Mouse (Mus musculus): ENCODE results near the gene Bak1. TPM values are rescaled to one million over a fixed set of nuclear protein-coding genes. Genes with fewer than 3 reads are reported as not detected.
A peak's percentile ranks its signal among the peaks of the same experiment; 100 is the strongest.
"Not testable (repeated sequence)": the region's sequence is repeated elsewhere in the genome, so short reads cannot be mapped to it uniquely, and the experiment has no call there.

Bak1 gene
- polyA plus RNA-seq, 1 experiment, result 50.3 TPM

DNA sequence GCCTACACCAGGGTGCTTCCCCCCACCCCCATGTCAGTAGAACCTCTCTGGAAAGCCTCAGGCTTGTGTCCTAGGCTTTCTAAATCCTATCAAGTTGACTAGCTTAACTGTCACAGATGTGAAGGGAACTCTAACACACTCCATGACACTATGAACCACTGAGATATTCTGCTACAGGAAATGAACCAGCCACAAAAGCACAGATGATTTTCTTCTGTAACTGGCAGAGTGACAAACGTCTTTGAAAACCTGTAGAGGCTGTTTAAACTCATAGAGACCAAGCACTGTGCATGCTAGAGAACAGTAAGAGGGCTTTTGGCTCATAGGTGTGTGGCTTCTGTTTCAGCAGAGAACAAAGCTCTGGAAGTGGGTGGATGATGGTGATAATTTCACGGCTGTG lies 47.8 kb downstream of the Bak1 start:
- DNase-seq (ENCODE audit: low read depth in 1 of 2, low spot score in 2 of 2), result peak in 1 of 2 experiments; percentile 29
- no peak for TF ChIP-seq POLR2A (IDR thresholded peaks at IDR 0.05; ENCODE audit: low read depth, low read length)
- TF ChIP-seq CTCF (IDR thresholded peaks at IDR 0.05; ENCODE audit: extremely low read depth, insufficient read depth, insufficient read length, insufficient replicate concordance), result no peak
- Histone ChIP-seq H3K36me3 (ENCODE audit: control insufficient read depth, insufficient read depth, low read length) (peaks cover 4% of the 10 kb centered on the region; the same call in 1 of the 2 replicates), H3K4me3 (ENCODE audit: extremely low read depth, insufficient read depth, insufficient read length) (no peak overlapping the region), H3K27ac (ENCODE audit: insufficient read depth, low read length) (peak overlapping the region; percentile 82), H3K27me3 (ENCODE audit: control insufficient read depth, insufficient read depth, low read length) (no peaks in the 10 kb centered on the region), H3K4me1 (ENCODE audit: control insufficient read depth, insufficient read depth, insufficient read length) (peaks cover 14% of the 10 kb centered on the region)
- 9% methylated on average over 2 of the region's 2 CpGs for WGBS

DNA sequence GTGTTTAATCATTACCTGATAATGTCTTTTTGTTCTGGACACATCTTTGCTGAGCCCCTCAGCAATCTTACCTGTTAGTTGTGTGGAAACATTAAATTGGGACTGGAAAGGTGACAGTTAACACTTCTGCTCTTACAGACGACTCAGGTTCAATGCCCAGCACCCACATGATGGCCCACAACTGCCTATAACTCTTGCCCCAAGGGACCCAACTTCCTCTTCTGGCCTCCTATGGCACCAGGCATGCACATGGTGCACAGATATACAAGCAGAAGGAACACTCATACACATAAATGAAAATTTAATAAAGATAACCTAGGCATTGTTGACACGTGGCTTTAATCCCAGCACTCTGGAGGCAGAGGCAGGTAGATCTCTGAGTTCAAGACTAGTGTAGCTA lies 49.4 kb downstream of the Bak1 start:
- peaks cover 18% of the 10 kb centered on the region for H3K4me1 ChIP-seq (ENCODE audit: control insufficient read depth, insufficient read depth, insufficient read length)
- H3K27me3 ChIP-seq (ENCODE audit: control insufficient read depth, insufficient read depth, low read length), result no peaks in the 10 kb centered on the region
- TF ChIP-seq POLR2A (IDR thresholded peaks at IDR 0.05; ENCODE audit: low read depth, low read length) (no peak), CTCF (IDR thresholded peaks at IDR 0.05; ENCODE audit: extremely low read depth, insufficient read depth, insufficient read length, insufficient replicate concordance) (no peak)
- 18% methylated on average over 2 of the region's 2 CpGs for WGBS
- H3K4me3 ChIP-seq (ENCODE audit: extremely low read depth, insufficient read depth, insufficient read length), result no peak overlapping the region
- H3K36me3 ChIP-seq (ENCODE audit: control insufficient read depth, insufficient read depth, low read length), result peaks cover 11% of the 10 kb centered on the region
- DNase-seq (ENCODE audit: low read depth in 1 of 2, low spot score in 2 of 2), result peak; percentile 76 to 81
- peak overlapping the region; percentile 82 for H3K27ac ChIP-seq (ENCODE audit: insufficient read depth, low read length)

DNA sequence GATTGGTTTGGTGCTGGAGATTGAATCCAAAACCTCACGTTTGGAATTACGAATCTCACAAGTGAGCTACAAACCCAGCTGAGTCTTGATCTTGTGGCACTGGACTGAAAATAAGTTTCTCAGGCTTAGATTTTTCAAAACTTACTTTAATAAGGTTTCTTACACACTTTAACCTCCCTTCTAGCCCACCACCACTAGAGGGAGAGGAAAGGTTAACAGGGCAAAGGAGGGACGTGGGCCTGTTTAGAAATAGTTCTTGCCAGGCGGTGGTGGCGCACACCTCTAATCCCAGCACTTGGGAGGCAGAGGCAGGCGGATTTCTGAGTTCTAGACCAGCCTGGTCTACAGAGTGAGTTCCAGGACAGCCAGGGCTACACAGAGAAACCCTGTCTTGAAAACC lies 51.5 kb downstream of the Bak1 start:
- H3K27me3 ChIP-seq (ENCODE audit: control insufficient read depth, insufficient read depth, low read length); H3K4me3 ChIP-seq (ENCODE audit: extremely low read depth, insufficient read depth, insufficient read length); H3K27ac ChIP-seq (ENCODE audit: insufficient read depth, low read length): not testable (repeated sequence)
- Histone ChIP-seq H3K36me3 (ENCODE audit: control insufficient read depth, insufficient read depth, low read length) (peaks cover 11% of the 10 kb centered on the region), H3K4me1 (ENCODE audit: control insufficient read depth, insufficient read depth, insufficient read length) (peaks cover 27% of the 10 kb centered on the region)
- 88% methylated on average over 6 of the region's 6 CpGs for WGBS
- DNase-seq (ENCODE audit: low read depth in 1 of 2, low spot score in 2 of 2), result peak in 1 of 2 experiments; percentile 17

DNA sequence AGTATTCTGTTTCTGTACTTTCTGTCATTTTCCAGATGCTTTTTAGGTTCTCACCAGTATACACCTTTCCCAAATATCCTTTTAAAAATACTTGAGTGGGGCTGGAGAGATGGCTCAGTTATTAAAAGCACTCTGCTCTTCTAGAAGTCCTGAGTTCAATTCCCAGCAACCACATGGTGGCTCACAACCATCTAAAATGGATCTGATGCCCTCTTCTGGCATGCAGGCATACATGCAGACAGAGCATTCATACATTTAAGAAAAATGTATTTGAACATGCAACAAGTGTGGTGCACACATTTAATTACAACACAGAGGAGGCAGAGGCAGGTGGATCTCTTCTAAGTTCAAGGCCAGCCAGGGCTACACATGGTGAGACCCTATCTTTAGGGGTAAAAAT lies 53.4 kb downstream of the Bak1 start:
- TF ChIP-seq CTCF (IDR thresholded peaks at IDR 0.05; ENCODE audit: extremely low read depth, insufficient read depth, insufficient read length, insufficient replicate concordance) (no peak), POLR2A (IDR thresholded peaks at IDR 0.05; ENCODE audit: low read depth, low read length) (no peak)
- Histone ChIP-seq H3K27ac (ENCODE audit: insufficient read depth, low read length) (no peak overlapping the region), H3K27me3 (ENCODE audit: control insufficient read depth, insufficient read depth, low read length) (no peaks in the 10 kb centered on the region), H3K4me3 (ENCODE audit: extremely low read depth, insufficient read depth, insufficient read length) (no peak overlapping the region), H3K4me1 (ENCODE audit: control insufficient read depth, insufficient read depth, insufficient read length) (peaks cover 21% of the 10 kb centered on the region), H3K36me3 (ENCODE audit: control insufficient read depth, insufficient read depth, low read length) (peaks cover 11% of the 10 kb centered on the region)
- no peak for DNase-seq (ENCODE audit: low read depth in 1 of 2, low spot score in 2 of 2)

DNA sequence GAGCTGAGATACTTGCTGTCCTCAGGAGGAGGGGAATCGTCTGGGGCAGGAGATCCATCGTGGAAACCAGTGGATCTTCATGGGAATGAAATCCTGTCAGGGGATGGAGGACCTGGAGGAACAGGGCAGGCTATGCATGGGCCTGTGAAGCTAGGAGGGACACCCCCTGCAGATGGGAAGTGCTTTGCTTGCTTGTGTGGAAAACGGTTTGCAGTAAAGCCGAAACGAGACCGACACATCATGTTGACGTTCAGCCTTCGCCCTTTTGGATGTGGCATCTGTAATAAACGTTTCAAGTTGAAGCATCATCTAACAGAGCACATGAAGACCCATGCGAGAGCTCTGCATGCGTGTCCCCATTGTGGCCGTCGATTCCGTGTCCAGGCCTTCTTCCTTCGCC lies 54.3 kb downstream of the Bak1 start:
- Histone ChIP-seq H3K4me3 (ENCODE audit: extremely low read depth, insufficient read depth, insufficient read length) (no peak overlapping the region), H3K36me3 (ENCODE audit: control insufficient read depth, insufficient read depth, low read length) (peaks cover 11% of the 10 kb centered on the region), H3K27ac (ENCODE audit: insufficient read depth, low read length) (no peak overlapping the region), H3K4me1 (ENCODE audit: control insufficient read depth, insufficient read depth, insufficient read length) (peaks cover 17% of the 10 kb centered on the region; the same call in 1 of the 2 replicates), H3K27me3 (ENCODE audit: control insufficient read depth, insufficient read depth, low read length) (no peaks in the 10 kb centered on the region)
- WGBS, result 87% methylated on average over 15 of the region's 15 CpGs
- TF ChIP-seq CTCF (IDR thresholded peaks at IDR 0.05; ENCODE audit: extremely low read depth, insufficient read depth, insufficient read length, insufficient replicate concordance), result no peak
- no peak for TF ChIP-seq POLR2A (IDR thresholded peaks at IDR 0.05; ENCODE audit: low read depth, low read length)
- no peak for DNase-seq (ENCODE audit: low read depth in 1 of 2, low spot score in 2 of 2)

DNA sequence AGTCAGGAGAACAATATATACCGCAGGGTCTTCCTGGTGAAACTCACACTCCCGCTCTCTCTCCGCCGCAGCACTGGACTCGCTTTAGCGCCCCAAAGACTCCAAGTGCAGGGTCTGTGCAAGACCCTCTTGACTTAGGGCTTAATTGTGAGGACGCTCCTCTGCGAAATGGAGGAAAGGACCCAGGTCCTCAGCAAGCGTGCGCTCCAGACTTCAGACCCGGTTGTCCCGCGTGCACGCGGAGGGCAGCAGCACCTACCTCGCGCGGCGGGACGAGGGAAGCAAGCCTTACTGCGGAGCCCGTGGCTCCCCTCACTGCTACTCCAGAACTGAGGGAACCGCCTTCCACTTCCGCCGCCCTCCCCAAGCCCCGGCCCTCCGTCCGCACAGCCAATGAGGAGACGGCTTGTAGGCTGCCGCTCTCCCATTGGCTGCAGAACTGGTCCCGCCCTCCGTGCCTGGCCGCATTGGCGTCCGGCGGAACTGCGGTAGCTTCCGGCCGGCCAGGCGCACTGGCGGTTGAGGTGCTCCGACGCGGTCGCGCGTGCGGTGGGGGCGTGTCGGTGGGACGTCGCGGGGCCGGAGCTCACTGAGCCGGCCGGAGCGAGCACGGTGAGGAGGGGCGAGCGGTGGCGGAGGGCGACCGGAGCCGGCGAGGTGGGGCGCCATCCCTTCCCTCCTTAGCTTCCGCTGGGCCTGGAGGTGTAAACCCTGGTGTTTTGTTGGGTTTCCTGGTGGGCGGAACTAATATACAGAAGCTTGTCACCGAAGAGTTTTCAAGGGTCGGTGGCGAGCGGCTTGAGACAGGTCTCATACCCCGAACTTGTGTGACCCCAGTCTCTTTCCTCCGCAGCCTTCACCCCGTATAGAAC lies 55.9 kb downstream of the Bak1 start, which contains the start of gene Zbtb9:
Zbtb9 (plus strand) TSS at position 465 of the 872 bp plus-strand sequence.
- TF ChIP-seq CTCF (IDR thresholded peaks at IDR 0.05; ENCODE audit: extremely low read depth, insufficient read depth, insufficient read length, insufficient replicate concordance) (no peak), POLR2A (IDR thresholded peaks at IDR 0.05; ENCODE audit: low read depth, low read length) (peak; percentile 88)
- Histone ChIP-seq H3K4me3 (ENCODE audit: extremely low read depth, insufficient read depth, insufficient read length) (peak within 1 kb of the TSS; percentile 81), H3K27me3 (ENCODE audit: control insufficient read depth, insufficient read depth, low read length) (no peaks in the 10 kb centered on the region), H3K4me1 (ENCODE audit: control insufficient read depth, insufficient read depth, insufficient read length) (peaks cover 13% of the 10 kb centered on the region; the same call in 1 of the 2 replicates), H3K27ac (ENCODE audit: insufficient read depth, low read length) (peak within 1 kb of the TSS; percentile 84), H3K36me3 (ENCODE audit: control insufficient read depth, insufficient read depth, low read length) (peaks cover 11% of the 10 kb centered on the region)
- under 1% methylated on average over 75 of the region's 75 CpGs for WGBS
- peak; percentile 90 to 98 for DNase-seq (ENCODE audit: low read depth in 1 of 2, low spot score in 2 of 2)

DNA sequence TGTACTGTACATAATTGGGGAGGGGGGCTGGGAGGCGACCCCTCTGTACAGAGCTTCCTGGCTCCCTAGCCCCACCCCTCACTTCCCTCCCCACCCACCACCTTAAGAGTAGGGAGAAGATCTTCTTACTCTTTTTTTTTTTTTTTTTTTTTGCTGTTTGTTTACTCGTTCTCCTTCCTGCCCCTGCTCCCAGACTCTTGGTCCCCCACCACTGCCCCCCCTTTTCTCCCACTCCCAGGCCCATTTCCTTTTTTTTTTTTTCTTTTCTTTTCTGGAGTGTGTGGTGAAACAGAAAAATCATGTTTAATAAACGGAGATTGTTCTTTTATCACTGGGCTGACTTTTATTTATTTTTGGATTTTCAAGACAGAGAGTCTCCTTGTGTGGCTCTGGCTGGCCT lies 56.7 kb downstream of the Bak1 start:
- TF ChIP-seq CTCF (IDR thresholded peaks at IDR 0.05; ENCODE audit: extremely low read depth, insufficient read depth, insufficient read length, insufficient replicate concordance) (no peak), POLR2A (IDR thresholded peaks at IDR 0.05; ENCODE audit: low read depth, low read length) (no peak)
- peaks cover 9% of the 10 kb centered on the region for H3K36me3 ChIP-seq (ENCODE audit: control insufficient read depth, insufficient read depth, low read length)
- H3K27me3 ChIP-seq (ENCODE audit: control insufficient read depth, insufficient read depth, low read length), result no peaks in the 10 kb centered on the region
- DNase-seq (ENCODE audit: low read depth in 1 of 2, low spot score in 2 of 2), result no peak
- WGBS, result 6% methylated on average over 3 of the region's 3 CpGs
- H3K4me1 ChIP-seq (ENCODE audit: control insufficient read depth, insufficient read depth, insufficient read length), result peaks cover 13% of the 10 kb centered on the region; the same call in 1 of the 2 replicates
- H3K4me3 ChIP-seq (ENCODE audit: extremely low read depth, insufficient read depth, insufficient read length), result peak overlapping the region; percentile 81
- H3K27ac ChIP-seq (ENCODE audit: insufficient read depth, low read length), result peak overlapping the region; percentile 78; the same call in 1 of the 2 replicates
